Mouse (Mus musculus): Measurements from ENCODE around the gene Pik3r4.
"Not testable (repeated sequence)": the region's sequence is repeated elsewhere in the genome, so short reads cannot be mapped to it uniquely, and the experiment has no call there.

Gene Pik3r4

DNA sequence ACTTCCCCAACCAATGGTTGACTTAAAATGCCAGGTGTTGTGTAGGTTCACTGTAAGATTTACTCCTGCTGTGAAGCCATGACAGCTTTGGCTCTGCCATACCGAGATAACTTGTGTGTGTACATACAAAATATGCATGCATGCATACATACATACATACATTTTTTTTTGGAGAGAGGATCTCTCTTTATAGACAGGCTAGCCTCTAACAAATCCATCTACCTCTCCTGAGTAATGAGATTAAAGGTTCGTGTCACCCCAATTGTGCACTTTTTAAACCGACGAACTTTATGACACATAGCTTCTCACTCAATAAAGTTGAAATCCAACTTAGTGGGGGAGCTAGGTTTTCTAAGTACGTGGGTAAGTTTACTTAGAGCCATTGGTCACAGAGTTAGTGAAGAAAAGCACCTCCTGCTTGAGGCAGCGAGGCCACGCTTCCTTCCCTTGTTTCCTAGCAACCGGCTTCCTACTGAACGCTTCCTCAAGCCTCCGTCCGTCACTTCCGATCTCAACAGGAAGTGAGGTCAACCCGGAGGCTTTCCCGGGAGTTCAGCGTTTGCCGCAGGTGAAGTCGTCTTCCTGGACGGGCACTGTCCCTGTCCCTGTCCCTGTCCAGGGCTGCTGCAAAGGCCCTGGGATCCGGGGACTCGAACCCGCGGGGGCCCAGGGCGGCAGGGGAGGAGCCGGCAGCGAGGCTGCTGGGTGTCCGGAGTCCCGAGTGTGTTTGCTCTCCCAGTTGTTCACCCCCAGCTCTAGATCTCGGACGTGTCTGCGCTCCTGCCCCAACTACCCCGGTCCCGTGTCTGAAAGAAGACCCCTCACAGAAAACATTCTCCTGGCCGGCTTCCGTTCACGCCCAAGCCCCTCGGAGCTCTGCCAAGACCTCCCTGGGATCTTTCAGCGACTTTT is at the start of gene Pik3r4:
Pik3r4 (plus strand) TSS at position 519 of the 912 bp plus-strand sequence.
- DNase-seq: peak; percentile 96

DNA sequence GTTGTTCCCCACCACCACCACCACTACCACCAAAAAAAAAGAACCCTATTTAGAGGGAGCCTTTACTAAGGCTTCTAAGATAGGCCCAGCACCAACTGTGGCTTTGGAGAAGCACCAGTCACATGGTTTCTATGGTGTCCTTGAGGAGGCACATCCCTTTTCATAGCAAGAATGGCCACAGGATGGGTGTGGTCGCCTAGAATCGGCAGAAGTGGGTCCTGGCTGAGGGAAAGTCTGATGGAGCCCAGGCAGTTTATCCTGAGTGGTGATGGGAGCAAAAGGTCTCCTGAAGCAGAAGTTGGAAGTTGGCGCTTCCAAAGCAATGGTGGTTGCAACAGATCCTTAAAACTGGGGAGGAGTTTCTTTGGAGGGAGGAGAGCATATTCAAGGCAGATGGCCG is 43.9 kb upstream of the Pik3r4 start:
- DNase-seq: no peak

DNA sequence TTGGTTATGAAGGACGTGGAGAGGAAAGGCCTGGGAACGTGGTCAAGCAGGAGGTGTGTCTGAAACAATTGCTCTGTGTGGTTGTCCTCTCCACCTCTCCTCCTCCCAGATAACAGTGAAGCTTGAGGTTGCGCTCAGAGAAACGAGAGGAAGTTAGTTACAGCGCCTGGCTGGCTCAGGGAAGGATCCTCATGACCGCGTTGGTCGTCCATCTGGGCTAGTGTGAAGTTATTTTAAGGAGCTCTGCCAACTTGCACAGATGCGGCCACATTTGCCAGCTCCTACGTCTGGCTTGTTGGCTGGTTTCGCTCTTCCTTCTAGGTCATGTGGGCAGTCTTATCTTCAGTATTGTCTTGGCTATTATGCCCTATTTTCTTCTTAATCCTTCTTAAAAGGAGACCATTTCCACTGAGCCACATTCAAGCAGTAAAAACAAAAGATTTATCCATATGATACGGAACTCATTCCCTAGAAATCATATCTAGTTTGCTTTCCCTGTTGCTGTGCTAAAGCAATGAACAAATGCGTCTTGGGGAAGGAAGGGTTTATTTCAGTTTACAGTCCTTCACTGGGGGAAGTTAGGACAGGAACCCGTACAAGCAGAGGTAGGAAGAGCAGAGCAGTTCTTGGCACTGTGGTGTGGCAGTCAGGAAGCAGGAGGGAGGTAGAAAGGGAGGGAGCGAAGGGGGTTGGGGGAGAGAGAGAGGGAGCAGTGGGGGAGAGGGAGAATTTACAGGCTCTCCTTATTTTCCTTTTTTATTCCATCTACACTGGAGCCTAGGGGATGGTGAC is 30.6 kb upstream of the Pik3r4 start:
- DNase-seq: no peak

DNA sequence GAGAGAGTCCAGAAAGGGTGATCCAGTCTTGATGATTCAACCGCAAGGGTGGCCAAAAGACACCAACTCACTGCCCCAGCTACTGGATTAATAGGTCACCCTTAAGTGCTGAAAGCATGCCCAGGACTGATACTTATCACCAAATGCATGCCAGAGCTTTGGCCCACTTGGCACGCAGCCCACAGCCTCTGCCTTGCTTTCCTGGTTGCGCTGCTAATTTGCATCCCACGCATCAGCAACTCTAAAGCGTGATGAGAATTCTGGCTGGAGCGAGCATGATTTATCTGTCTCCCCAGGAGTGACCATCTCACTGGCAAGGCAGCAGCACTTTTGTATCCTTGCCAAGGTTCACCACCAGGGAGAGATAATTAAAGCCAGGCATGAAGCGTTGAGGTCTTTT is 29.9 kb upstream of the Pik3r4 start:
- DNase-seq: no peak

- no peak for DNase-seq
These were observed 26.8 kb upstream of the Pik3r4 start for GRCm38 (mm10) chr9:105615952-105616351.

DNA sequence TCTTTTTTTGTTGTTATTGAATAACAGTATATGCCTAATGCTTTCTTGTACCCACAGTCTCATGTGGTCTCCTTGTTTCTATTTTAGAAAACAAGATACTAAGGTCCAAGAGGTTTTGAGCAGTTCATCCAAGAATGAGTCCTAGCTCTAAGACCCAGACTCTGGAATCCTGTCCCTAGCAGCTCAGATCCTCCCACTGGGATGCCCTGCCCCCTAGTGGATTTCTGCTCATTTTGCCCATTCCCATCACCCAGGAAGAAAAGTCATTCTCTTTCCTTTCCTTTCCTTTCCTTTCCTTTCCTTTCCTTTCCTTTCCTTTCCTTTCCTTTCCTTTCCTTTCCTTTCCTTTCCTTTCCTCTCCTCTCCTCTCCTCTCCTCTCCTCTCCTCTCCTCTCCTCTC is 25.5 kb upstream of the Pik3r4 start:
- peak; percentile 59 for DNase-seq

- no peak for DNase-seq
These were observed 8.8 kb upstream of the Pik3r4 start for GRCm38 (mm10) chr9:105633961-105634360.

- DNase-seq: not testable (repeated sequence)
These were observed 1.4 kb upstream of the Pik3r4 start for GRCm38 (mm10) chr9:105641377-105641776.

- no peak for DNase-seq
These were observed 13.4 kb downstream of the Pik3r4 start for GRCm38 (mm10) chr9:105656189-105656588.

DNA sequence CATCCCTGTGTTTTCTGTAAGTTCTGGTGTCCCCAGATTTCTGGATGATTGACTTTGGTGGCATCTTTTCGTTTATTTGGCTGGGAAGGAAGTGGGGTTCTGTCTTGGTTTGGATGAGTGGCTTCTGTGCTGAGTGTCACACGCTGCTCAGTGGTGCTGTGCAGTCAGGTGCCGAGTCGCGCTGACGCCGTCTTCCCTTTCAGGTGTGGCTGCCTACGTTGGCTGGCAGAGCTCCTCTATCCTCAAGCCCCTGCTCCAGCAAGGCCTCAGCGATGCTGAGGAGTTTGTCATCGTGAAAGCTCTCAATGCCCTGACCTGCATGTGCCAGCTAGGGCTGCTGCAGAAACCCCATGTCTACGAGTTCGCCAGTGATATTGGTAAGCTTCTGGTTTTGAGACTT is 15.4 kb downstream of the Pik3r4 start:
- DNase-seq: no peak

- no peak for DNase-seq
These were observed 17.1 kb downstream of the Pik3r4 start for GRCm38 (mm10) chr9:105659877-105660276.

GRCm38 (mm10) chr9:105665269-105665668 is 22.5 kb downstream of the Pik3r4 start:
- DNase-seq: no peak

DNA sequence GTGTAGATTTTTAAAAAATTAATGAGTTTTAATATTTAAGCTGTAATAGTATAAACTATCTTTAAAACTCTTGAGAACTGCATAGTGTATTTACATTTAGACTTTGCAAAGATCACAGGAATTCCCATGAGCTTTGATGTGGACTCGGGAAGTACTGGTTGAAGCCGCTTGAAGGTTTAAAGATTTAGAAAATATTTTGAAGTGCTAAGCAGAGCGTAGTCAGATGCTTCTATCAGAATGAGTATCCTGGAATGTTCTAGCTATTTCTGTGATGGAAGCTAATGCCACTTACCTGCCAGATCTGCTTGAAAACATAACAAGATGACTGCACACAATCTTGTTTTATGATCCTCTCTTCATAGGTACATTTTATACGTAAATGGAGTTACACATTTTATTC is 28.1 kb downstream of the Pik3r4 start:
- DNase-seq: no peak

DNA sequence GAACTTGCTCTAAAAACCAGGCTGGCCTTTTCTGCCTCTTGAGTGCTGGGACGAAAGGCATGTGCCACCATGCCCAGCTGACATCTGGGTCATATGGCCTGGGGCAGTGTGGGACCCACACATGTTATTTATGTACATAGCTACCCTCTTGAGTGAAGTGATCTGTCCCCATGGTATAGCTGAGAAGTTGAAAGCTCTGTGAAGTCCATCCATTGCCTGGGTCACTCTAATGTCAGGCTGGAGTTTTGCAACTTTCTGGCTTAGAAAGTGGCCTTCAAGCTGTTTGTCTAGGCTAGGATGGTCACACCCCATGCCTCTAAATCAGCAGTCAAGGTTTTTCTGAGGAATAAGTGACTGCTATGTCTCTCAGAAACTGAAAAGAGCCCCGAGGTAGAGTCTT is 29.3 kb downstream of the Pik3r4 start:
- no peak for DNase-seq

DNA sequence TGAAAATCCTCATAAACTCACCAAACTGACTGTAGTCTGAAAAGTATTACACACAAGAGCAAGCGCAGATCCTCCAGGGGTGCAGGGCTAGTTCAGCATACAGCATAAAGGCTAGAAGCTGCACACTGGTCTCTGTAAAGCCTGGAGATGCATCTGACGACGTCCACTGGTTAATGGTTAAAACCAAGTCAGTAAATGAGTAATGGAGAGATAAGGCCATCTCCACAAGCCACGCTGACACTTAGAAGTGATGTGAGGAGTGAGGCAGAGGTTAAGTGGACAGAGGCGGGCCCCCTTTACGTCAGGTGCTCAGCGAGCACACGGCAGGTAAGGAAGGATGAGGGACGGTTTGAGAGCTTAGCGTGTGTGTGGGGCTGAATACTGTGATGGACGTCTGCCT is 33.2 kb downstream of the Pik3r4 start:
- no peak for DNase-seq

DNA sequence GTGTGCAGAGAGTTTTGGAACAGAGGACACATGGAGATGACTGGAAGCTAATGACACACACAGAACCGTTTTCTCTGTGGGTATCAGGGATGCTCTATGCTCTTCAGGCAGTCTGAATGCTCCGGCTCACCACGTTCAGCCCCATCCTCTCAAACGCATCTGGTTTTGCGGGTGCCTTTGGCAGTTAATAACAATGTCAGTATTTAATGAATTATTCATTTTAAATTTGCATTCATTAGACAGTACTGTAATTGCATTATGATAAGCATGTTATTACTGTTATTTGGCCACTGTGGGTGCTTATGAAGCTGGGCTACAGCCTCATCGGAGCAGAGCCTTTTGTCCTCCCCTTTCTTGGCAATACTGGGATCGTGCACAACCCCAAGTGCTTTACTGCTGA is 38.6 kb downstream of the Pik3r4 start:
- no peak for DNase-seq

DNA sequence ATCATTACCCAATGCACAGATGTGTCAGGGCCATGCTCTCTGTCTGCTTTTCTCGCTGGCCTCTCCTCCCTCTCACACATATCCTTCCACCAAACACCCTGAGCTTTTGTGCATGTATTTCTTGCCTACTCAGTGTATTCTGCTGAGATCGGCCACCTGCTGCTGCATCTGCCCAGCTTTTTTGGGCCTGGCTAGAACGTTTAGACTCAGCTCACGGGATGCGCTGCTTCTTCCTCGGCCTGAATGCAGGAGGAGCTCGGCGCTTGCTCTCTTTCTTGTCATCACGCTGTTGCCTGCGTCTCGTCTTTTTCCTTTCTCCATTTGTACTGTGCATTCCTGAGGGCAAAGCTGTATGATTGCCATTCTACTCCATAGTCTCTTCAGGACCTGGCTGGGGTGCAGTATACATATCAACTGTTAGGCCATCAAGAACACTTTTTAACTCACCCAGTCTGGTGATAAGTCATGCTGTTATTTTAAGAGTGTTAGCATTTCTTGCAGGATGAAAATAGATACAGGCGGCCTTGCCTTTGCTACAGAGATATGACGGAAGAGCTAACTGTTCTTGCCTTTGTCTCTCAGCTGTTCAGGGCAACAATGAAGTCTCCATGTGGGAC is 41.9 kb downstream of the Pik3r4 start:
- DNase-seq: no peak

DNA sequence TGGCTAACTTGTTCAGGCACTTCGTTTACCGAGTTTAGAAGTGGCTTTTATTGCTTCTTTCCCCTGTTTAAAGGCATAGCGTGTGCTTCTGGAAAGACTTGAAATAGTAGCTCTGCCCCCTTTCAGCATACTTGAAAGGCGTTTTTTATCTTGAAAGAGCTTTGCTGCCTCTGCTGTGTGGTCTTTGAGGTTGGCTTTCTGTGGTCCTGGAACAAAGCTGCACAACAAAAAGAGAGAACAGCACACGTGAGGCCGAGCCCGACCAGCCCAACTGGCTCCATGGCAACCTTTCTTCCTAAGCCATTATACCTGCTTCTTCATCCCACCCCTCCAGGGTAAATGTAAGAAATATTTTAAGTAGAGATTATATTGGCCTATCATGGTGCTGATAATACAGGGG is 46.7 kb downstream of the Pik3r4 start:
- no peak for DNase-seq

DNA sequence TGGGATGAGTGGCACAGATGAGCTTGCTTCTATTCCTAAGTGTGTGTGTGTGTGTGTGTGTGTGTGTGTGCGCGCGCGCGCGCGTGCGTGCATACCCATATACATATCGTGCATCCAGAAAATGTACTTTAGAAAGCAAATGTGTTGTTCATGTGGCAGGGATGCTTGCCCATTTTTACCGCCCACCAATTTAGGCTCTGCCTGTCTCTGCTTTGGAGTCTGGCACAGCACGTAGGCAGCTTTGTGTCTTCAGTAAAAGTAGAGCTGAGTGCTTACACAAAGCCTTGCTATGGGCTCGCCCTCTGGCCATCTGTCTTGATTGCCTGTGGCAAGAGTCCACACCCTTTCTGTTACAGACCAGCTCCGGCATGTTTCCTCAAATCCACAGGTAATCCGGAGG is 49.7 kb downstream of the Pik3r4 start:
- DNase-seq: no peak

GRCm38 (mm10) chr9:105693056-105693455 is 50.3 kb downstream of the Pik3r4 start:
- DNase-seq: no peak

DNA sequence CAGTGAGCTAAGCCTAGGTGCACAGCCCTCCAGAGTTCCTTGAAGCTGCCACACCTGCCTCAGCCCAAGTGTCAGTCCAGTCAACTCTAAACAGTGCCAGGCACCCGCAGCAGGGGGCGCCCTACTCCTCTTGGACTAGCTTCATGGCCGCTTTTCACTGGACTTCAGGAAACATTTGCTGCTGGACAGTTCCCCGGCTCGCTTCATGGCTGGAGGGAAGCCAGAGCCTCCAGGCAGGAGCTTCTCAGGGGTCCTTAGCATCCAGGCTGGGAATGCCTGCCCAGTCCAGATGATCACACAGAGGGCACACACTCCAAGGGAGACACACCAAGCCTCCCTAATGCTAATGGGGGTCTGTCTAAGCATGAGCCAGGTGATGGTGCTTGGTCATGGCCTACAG is 51.1 kb downstream of the Pik3r4 start:
- peak; percentile 92 for DNase-seq

GRCm38 (mm10) chr9:105696818-105697564 is 54.2 kb downstream of the Pik3r4 start:
- no peak for DNase-seq

Measured in lung, postnatal 36 days (tissue).